ENCODE assay signal across 8 mouse cellular contexts in genomic region chr15:100747121-100747963, GRCm38 (mm10). TPM values are rescaled to one million over a fixed set of nuclear protein-coding genes. Genes with fewer than 3 reads are reported as not detected.
DNase-seq lines count a peak whose midpoint lies in the region; ATAC-seq and TF ChIP-seq lines count a peak whose summit lies in the region.

No protein-coding gene starts in this region.

- peak; percentile 56 for DNase-seq in spleen, adult 12 weeks (ENCODE audit: low spot score)
- DNase-seq in spleen, adult 18-20 months: no peak
- peak; percentile 45 for DNase-seq in embryo, embryonic 9.5 days (ENCODE audit: extremely low spot score)
- DNase-seq in hindbrain, embryonic 14.5 days (ENCODE audit: low spot score): no peak
- DNase-seq in liver, embryonic 14.5 days (ENCODE audit: low read depth in 3 of 3, low spot score in 3 of 3): peak; percentile 90 to 92 (median 91)
- no peak for DNase-seq in spleen, adult 2 months (ENCODE audit: low read depth in 1 of 2, low spot score in 2 of 2)
- no peak for DNase-seq in layer of hippocampus, postnatal 36 days
- DNase-seq in B cell, adult 2 months: no peak

- H3K9me3 ChIP-seq in hindbrain, embryonic 14.5 days (ENCODE audit: control insufficient read depth, low read length): no peaks in the 10 kb centered on the region
- H3K9me3 ChIP-seq in liver, embryonic 14.5 days (ENCODE audit: control insufficient read depth, low read length): no peaks in the 10 kb centered on the region

- no peaks in the 10 kb centered on the region for H3K36me3 ChIP-seq in hindbrain, embryonic 14.5 days (replicated peaks; ENCODE audit: control insufficient read depth, insufficient read depth)
- H3K36me3 ChIP-seq in liver, embryonic 14.5 days (replicated peaks; ENCODE audit: control insufficient read depth, insufficient read depth, low read depth): no peaks in the 10 kb centered on the region
- no peaks in the 10 kb centered on the region for H3K36me3 ChIP-seq in spleen, adult 2 months (ENCODE audit: control insufficient read depth, insufficient read depth, low read length)

- H3K4me1 ChIP-seq in hindbrain, embryonic 14.5 days (replicated peaks; ENCODE audit: control insufficient read depth, insufficient read depth, low read length): 0 out of 2 replicates have a peak, but pooled peaks cover 11% of the 10 kb centered on the region
- H3K4me1 ChIP-seq in liver, embryonic 14.5 days (replicated peaks; ENCODE audit: control insufficient read depth in 2 of 2, insufficient read depth in 2 of 2, low read length in 1 of 2): peaks cover 37 to 38% of the 10 kb centered on the region in 2 experiments
- H3K4me1 ChIP-seq in spleen, adult 2 months (ENCODE audit: control insufficient read depth, insufficient read depth, insufficient read length): peaks cover 4% of the 10 kb centered on the region; the same call in 1 of the 2 replicates

- H3K27me3 ChIP-seq in hindbrain, embryonic 14.5 days (ENCODE audit: control insufficient read depth, insufficient read depth, low read length): no peaks in the 10 kb centered on the region
- H3K27me3 ChIP-seq in liver, embryonic 14.5 days (ENCODE audit: control insufficient read depth, insufficient read depth, low read length): no peaks in the 10 kb centered on the region
- H3K27me3 ChIP-seq in spleen, adult 2 months (ENCODE audit: control insufficient read depth, insufficient read depth, low read length): peaks cover 1% of the 10 kb centered on the region; the same call in 1 of the 2 replicates

- peak; percentile 34; the same call in 1 of the 2 replicates for ATAC-seq in hindbrain, embryonic 14.5 days (ENCODE audit: low FRiP score)
- ATAC-seq in liver, embryonic 14.5 days (ENCODE audit: insufficient read depth): peak; percentile 96

- TF ChIP-seq CTCF in liver, embryonic 14.5 days (IDR thresholded peaks at IDR 0.05; ENCODE audit: low read depth): no peak
- no peak for TF ChIP-seq CTCF in spleen, adult 2 months (IDR thresholded peaks at IDR 0.05; ENCODE audit: extremely low read depth, insufficient read depth, insufficient read length, insufficient replicate concordance)

- 3% methylated on average over 21 of the region's 27 CpGs for WGBS in hindbrain, embryonic 14.5 days
- 2% methylated on average over 27 of the region's 27 CpGs for WGBS in liver, embryonic 14.5 days (ENCODE audit: insufficient replicate concordance)
- 10% methylated on average over 27 of the region's 27 CpGs for WGBS in spleen, adult 2 months

- no peak overlapping the region for H3K9ac ChIP-seq in hindbrain, embryonic 14.5 days
- H3K9ac ChIP-seq in liver, embryonic 14.5 days (replicated peaks): peak overlapping the region; percentile 60

- TF ChIP-seq EP300 in liver, embryonic 14.5 days (IDR thresholded peaks at IDR 0.05; ENCODE audit: low read depth): peak; percentile 43; the same call in 1 of the 2 replicates

- TF ChIP-seq POLR2A in spleen, adult 2 months (IDR thresholded peaks at IDR 0.05; ENCODE audit: low read depth, low read length): no peak

- H3K4me3 ChIP-seq in hindbrain, embryonic 14.5 days (replicated peaks; ENCODE audit: low read length): peak overlapping the region; percentile 14
- peak overlapping the region; percentile 56 to 80 for H3K4me3 ChIP-seq in liver, embryonic 14.5 days (ENCODE audit: insufficient read depth in 1 of 2, low read depth in 2 of 2, low read length in 2 of 2)
- no peak overlapping the region; the same call in 1 of the 2 replicates for H3K4me3 ChIP-seq in spleen, adult 2 months (ENCODE audit: extremely low read depth, insufficient read depth, insufficient read length)

- H3K4me2 ChIP-seq in hindbrain, embryonic 14.5 days (replicated peaks): peak overlapping the region; percentile 50
- H3K4me2 ChIP-seq in liver, embryonic 14.5 days (ENCODE audit: low read depth): peak overlapping the region; percentile 97

- H3K27ac ChIP-seq in hindbrain, embryonic 14.5 days: no peak overlapping the region
- peak overlapping the region; percentile 88 for H3K27ac ChIP-seq in liver, embryonic 14.5 days
- peak overlapping the region; percentile 29 for H3K27ac ChIP-seq in spleen, adult 2 months (ENCODE audit: insufficient read depth, low read length)

RNA-seq across cellular contexts. Expression of gene Slc4a8, which starts 14.2 kb away (rescaled TPM):
- polyA plus RNA-seq in hindbrain, embryonic 14.5 days (2014; fragmentation: Nextera tagmentation; extraction: Ambion mirVana): 23.6 and 24.0 TPM in 2 replicates
- 0.15 and 0.16 TPM in 2 replicates for polyA plus RNA-seq in liver, embryonic 14.5 days (2012; rRNA removed)
- 0.30 and 0.55 TPM in 2 replicates for polyA plus RNA-seq in liver, embryonic 14.5 days (2014; fragmentation: Nextera tagmentation; extraction: Ambion mirVana)
- polyA plus RNA-seq in spleen, adult 2 months (2012; rRNA removed): 11.0 and 13.9 TPM in 2 replicates
- total RNA-seq in layer of hippocampus, postnatal 36 days (2021): 10 to 100 TPM; 79.4 to 90.0 TPM

RNA-seq across cellular contexts. Expression of gene Galnt6, which starts 18.2 kb away (rescaled TPM):
- 0.16 TPM in 2 replicates for polyA plus RNA-seq in hindbrain, embryonic 14.5 days (2014; fragmentation: Nextera tagmentation; extraction: Ambion mirVana)
- 0.36 and 0.47 TPM in 2 replicates for polyA plus RNA-seq in liver, embryonic 14.5 days (2012; rRNA removed)
- 0.73 and 0.84 TPM in 2 replicates for polyA plus RNA-seq in liver, embryonic 14.5 days (2014; fragmentation: Nextera tagmentation; extraction: Ambion mirVana)
- polyA plus RNA-seq in spleen, adult 2 months (2012; rRNA removed): 13.9 and 16.1 TPM in 2 replicates
- total RNA-seq in layer of hippocampus, postnatal 36 days (2021): 1 to 10 TPM; 5.5 to 6.0 TPM

RNA-seq across cellular contexts. Expression of gene Cela1, which starts 59.6 kb away (rescaled TPM):
- polyA plus RNA-seq in hindbrain, embryonic 14.5 days (2014; fragmentation: Nextera tagmentation; extraction: Ambion mirVana): 1.0 and 1.4 TPM in 2 replicates
- 8.1 and 9.5 TPM in 2 replicates for polyA plus RNA-seq in liver, embryonic 14.5 days (2012; rRNA removed)
- 11.5 and 13.8 TPM in 2 replicates for polyA plus RNA-seq in liver, embryonic 14.5 days (2014; fragmentation: Nextera tagmentation; extraction: Ambion mirVana)
- 5,688 and 5,726 TPM in 2 replicates for polyA plus RNA-seq in spleen, adult 2 months (2012; rRNA removed)
- 1 to 10 TPM; 1.8 to 2.3 TPM for total RNA-seq in layer of hippocampus, postnatal 36 days (2021)

Comparison
In these comparisons a context has a peak if more than half of its experiments do, and no peak if none do; other contexts are left out.
1. DNase-seq: peak in spleen, adult 12 weeks (single experiment), embryo, embryonic 9.5 days (single experiment) and liver, embryonic 14.5 days (3 of 3); none in spleen, adult 18-20 months (0 of 2), hindbrain, embryonic 14.5 days (single experiment), spleen, adult 2 months (0 of 2), layer of hippocampus, postnatal 36 days (0 of 2) and B cell, adult 2 months (0 of 2).
2. RNA of gene Cela1, which starts 59.6 kb away (polyA plus RNA-seq): 5,688 to 5,726 TPM in spleen, adult 2 months; 8.1 to 13.8 TPM in liver, embryonic 14.5 days and 1.0 to 1.4 TPM in hindbrain, embryonic 14.5 days; every median in the first group is over 100 times any median in the second.